Mouse (Mus musculus): Measurements from ENCODE around the gene Snap91.

DNA sequence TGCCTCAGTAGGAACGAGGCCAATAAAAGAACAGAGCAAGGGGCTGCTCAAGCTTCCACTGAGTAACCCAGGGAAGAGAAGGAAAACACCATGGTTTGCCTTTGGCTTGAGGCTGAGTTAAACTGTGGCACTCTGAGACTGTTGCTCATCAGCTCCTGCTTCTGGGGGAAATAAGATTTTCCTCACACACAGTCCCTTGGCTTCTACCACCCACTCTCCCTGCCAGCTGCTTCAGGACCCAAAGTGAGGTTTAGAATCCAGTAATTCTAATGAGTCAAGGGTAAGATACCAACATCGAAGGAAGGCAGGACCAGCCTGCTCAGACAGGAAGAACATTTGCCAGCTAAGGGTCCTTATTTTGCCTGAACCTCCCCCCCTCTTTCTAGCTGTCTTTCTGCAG, 50.7 kb downstream of the Snap91 start:
- TF ChIP-seq POLR2A (IDR thresholded peaks at IDR 0.05; ENCODE audit: borderline replicate concordance, extremely low read depth, low read depth, low read length) (no peak), CTCF (IDR thresholded peaks at IDR 0.05; ENCODE audit: insufficient read depth, low read length) (no peak)
